ENCODE assay signal across 13 mouse cellular contexts in the genomic region with DNA sequence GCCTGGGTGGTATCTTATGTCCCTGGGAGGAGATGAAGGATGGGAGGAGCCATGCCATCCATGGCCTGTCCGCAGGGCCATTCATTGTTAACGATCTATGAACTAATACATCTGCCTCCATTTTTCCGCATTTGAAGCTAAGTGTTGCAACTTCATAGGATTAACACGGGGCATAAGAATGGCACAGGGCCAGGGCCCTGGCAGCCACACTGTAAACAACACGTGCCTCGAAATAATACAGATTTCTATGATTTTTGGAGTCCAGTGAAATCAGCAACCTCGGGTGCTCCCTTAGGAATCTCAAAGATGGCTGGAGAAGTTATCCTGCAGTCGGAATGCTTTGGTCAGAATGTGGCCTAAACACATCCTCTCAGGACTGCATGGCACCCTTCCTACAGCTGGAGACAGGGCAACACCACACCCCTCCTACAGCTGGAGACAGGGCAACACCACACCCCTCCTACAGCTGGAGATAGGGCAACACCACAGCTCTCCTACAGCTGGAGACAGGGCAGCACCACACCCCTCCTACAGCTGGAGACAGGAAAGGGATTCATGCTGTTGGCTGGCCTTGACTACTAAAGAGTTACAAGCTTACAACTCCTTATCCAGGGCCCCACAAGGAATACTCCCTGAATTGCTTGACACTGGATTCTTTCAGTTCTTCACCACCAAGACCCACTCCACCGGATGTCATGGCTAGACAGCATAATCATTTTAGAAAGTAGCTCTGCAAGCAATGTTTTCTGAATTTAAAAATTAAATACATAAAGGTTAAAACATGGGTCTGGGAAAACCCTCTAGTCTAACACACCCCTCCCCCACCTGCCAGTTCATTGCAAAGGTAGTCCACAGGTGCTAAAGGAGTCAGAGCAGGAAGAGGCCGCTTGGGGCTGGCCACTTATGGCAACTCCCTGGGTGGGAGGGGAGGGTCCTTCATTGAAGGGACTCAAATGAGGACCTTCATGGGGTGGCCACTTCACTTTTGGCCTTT.
DNase-seq lines count a peak whose midpoint lies in the region; ATAC-seq lines count a peak whose summit lies in the region.
"Had no signal": no experiment of that assay in that cellular context is flagged by ENCODE, and none has a peak within 500 bp of the region (broad histone marks: within the 10 kb centered on the region; RNA-seq: fewer than 3 reads in every experiment).

No protein-coding gene starts in this region.

- peak; percentile 29 to 33 for DNase-seq in cerebellum, postnatal 10 days
- no peak for DNase-seq in cerebellum, adult 9-10 months
- peak; percentile 15 to 19 for DNase-seq in kidney, postnatal 4 days
- no peak for DNase-seq in kidney, adult 18-20 months
- no peak for DNase-seq in urinary bladder, postnatal 25 days (ENCODE audit: low spot score)
- no peak for DNase-seq in thymus, postnatal 25 days
- DNase-seq: cerebellum, adult 18-20 months; forebrain, postnatal 0 days; heart, postnatal 14 days; kidney, adult 9 months; thymus, adult 2 months had no signal

- ATAC-seq in common myeloid progenitor, adult 5-6 weeks (replicated peaks; ENCODE audit: low read depth, poor library complexity, severe bottlenecking), result peak; percentile 45; the same call in 1 of the 2 replicates
- ATAC-seq in megakaryocyte progenitor cell, adult 5-6 weeks (replicated peaks; ENCODE audit: poor library complexity), result peak; percentile 89
- ATAC-seq: forebrain, postnatal 0 days had no signal

Comparison
In these comparisons a context has a peak if more than half of its experiments do, and no peak if none do; other contexts are left out.
1. DNase-seq: peak in cerebellum, postnatal 10 days (2 of 2) and kidney, postnatal 4 days (2 of 2); none in cerebellum, adult 9-10 months (single experiment), kidney, adult 18-20 months (single experiment), urinary bladder, postnatal 25 days (single experiment) and thymus, postnatal 25 days (single experiment).